Mouse (Mus musculus) spleen, postnatal 10 days (tissue): ENCODE results near the gene Cyth1.

Source experiments
- DNase-seq, 2 experiments: peaks; one replicate each; pipeline ENCODE4 v3.0.0; 2021 to 2022; ENCODE audit warnings: low spot score in 2 of 2

Gene Cyth1

GRCm38 (mm10) chr11:118118777-118119176 is 129.6 kb downstream of the Cyth1 start:
- DNase-seq: no peak

DNA sequence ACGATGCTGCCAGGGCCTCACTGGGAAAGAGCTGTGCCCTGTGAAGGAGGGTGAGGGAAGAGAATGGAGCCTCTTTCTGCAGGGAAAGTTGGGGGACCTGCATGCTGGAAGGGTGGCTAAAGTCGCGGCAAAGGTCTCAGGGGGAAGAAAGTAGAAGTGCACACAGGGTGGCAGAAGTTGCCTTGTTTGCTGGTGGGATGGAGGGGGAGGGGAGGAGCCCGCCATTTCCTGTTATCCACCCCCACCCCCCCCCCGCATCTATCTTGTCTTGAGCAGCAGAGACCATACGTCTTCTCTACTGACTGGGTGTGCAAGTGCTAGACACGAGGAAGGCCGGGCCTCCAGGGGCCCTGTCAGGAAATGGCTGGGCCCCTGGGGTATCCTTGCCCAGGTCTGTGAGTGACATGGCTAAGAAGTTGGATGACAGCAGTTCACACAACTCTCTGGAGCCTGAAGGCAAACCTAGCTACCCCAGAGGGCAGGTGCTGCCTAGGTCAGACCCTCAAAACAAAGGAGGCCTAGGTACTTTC is 133.7 kb downstream of the Cyth1 start:
- DNase-seq: peak in 1 of 2 experiments; percentile 40

- no peak for DNase-seq
Measured at GRCm38 (mm10) chr11:118113516-118114205, 134.7 kb downstream of the Cyth1 start.

- DNase-seq: peak; percentile 64 to 90
Measured at GRCm38 (mm10) chr11:118104001-118104400, 144.4 kb downstream of the Cyth1 start.

- DNase-seq: no peak
Measured at GRCm38 (mm10) chr11:118103383-118103782, 145.0 kb downstream of the Cyth1 start.

DNA sequence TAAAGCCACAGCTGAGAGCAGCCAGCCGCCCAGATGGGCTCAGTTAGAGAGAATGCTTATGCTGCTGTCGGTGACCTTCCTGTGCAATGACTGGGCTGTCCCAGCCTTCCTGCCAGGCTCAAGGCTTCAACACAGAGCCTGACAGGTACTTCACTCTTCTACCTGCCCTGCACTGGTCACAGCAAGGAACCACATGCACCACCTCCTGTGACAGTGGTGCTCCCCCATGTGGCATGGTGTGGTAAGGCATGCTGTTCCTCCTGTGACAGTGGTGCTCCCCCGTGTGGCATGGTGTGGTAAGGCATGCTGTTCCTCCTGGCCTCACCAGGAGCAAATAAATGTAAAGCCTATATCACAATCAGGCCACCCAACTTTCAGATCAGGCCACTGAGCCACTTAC is 145.6 kb downstream of the Cyth1 start:
- DNase-seq: peak; percentile 87 to 94

DNA sequence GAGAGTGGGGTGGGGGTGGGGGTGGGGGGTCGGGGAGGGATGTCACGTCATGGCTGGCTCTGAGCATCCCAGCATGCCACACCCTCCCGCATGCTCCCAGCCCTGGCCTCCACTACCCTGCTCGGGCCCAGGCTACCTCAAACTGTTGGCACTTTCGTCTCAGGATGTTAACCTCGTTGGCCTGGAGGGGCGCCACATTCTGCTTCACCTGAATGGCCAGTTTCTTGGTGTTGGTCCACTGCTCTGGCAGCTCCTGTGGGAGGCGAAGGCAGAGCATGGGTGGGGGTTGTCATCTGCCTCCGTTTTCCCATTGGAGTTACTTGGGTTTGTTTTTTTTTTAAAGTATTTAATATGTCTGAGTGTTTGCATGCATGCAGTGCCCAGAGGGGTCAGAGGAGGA is 147.3 kb downstream of the Cyth1 start:
- no peak for DNase-seq

- no peak for DNase-seq
Measured at GRCm38 (mm10) chr11:118096736-118097135, 151.7 kb downstream of the Cyth1 start.

DNA sequence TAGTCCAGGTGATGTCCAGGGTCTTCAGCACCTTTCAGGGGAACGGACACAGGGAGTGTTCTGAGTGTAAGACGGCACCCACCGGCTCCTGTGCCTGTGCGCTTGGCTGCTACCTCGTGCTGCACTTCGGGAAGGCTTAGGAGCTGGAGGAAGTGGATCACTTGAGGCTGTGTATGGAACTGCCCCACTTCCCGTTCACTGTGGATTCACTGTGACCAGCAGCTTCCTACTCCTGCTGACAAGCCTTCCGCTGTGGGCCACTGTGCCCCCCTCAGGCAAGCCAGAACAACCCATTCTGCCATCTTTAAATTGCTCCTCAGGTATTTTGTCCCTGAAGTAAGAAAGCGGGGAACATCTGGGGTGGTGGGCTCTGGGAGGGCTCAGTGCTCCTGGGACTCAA is 153.4 kb downstream of the Cyth1 start:
- DNase-seq: no peak

- peak in 1 of 2 experiments; percentile 54 for DNase-seq
Measured at GRCm38 (mm10) chr11:118091002-118091670, 157.3 kb downstream of the Cyth1 start.

GRCm38 (mm10) chr11:118088896-118089295 is 159.5 kb downstream of the Cyth1 start:
- no peak for DNase-seq

GRCm38 (mm10) chr11:118085961-118086360 is 162.4 kb downstream of the Cyth1 start:
- no peak for DNase-seq

GRCm38 (mm10) chr11:118085176-118085575 is 163.2 kb downstream of the Cyth1 start:
- DNase-seq: no peak

DNA sequence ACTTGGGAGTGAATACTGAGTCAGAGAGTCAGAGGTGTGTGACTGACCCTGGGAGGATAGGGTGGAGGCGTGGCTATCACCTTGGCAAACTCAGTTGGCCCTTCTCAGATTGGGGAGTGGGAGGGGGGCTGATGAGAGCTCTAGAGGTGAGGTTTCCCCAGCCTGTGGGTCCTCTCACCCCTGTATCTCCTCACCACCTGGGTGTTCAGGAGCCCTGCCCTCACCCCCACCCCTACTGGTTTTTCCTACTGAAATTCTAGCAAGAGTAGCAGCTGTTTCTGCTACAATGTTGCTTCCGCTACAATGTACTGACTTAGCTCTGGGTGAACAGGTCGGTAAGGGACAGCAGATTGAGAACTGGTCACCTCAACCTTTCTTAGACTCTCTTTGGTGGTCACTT is 164.1 kb downstream of the Cyth1 start:
- DNase-seq: no peak

- peak; percentile 36 to 82 for DNase-seq
Measured at GRCm38 (mm10) chr11:118083811-118084210, 164.6 kb downstream of the Cyth1 start.

DNA sequence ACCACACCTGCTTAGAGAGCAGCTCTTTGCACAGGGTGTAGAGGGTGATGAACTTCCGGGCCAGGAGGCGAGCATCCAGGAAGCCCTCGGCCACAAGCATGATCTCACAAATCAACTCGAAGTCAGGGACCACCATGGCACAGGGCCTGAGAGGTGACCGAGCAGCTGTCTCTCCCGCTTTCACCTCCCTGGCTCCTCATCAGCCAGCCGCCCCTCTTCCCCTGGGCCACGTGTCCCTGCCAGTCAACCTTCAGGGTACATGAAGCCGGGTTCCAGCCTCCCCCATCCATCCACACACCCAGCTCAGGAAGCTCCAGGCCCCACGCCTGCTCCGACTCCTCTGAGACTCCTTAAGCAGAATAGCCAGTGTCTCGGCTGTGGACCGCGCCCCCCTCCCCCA is 166.1 kb downstream of the Cyth1 start:
- DNase-seq: no peak
